Mouse (Mus musculus) E14TG2a.4 (cell line): ENCODE results near the gene Ncam1.

Experiments used
- CTCF ChIP-seq: conservative IDR thresholded peaks from 2 replicates; pipeline ENCODE4 v1.5.1; 2014; ENCODE audit warnings: low read length
- NANOG ChIP-seq: IDR thresholded peaks from 2 replicates; pipeline ENCODE4 v1.6.1; 2014; ENCODE audit warnings: borderline replicate concordance, low read length, mixed read lengths
- POU5F1 ChIP-seq: IDR thresholded peaks from 2 replicates; pipeline ENCODE4 v1.6.1; 2014; ENCODE audit warnings: low read length, borderline replicate concordance

DNA sequence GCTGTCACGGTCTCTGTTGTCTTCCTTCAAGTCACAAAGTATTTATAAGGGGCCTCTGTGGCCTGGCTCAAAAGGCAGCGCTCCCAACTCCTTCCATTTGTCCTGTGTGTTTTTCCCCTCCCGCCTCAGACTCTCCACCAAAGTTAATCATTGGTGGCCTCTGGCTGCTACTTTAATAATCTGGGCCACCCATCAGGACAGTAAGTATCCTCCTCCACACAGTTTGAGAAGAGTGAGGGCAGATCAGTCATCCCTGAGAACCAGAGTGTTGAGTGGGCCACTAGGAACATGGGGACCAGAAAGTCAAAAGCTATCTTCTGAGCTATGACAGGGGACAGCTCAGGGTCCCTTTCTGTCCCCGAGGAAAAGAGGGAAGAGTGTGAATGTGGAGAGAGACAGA is 256.1 kb downstream of the Ncam1 start:
- TF ChIP-seq POU5F1 (no peak), CTCF (no peak), NANOG (no peak)
